Mouse (Mus musculus): ENCODE results near the gene Tigd3.

- TF ChIP-seq GATA1 (IDR thresholded peaks at IDR 0.05; ENCODE audit: borderline replicate concordance, low read length): no peak
- no peak for TF ChIP-seq FLI1 (IDR thresholded peaks at IDR 0.05; ENCODE audit: low read length)
Observed at GRCm38 (mm10) chr19:5881155-5881554, 12.8 kb downstream of the Tigd3 start.
